Mouse (Mus musculus) embryonic fibroblast, embryonic 13.5 days (primary cell): ENCODE measurements at regions not wholly inside any gene's neighbourhood (a gene's known extent, or its start where the extent isn't known, plus 50 kb on each side); places are given as distances from the start of the nearest gene placed in this dataset.

ENCODE experiments used
- CTCF ChIP-seq: IDR thresholded peaks from 2 replicates; pipeline ENCODE4 v1.5.1; 2011; ENCODE audit warnings: mild to moderate bottlenecking, control low read depth, low read length, moderate library complexity, borderline replicate concordance; ENCODE audit not compliant: insufficient read depth
- POLR2A ChIP-seq: IDR thresholded peaks from 2 replicates; pipeline ENCODE4 v1.6.1; 2011; ENCODE audit warnings: low read depth, mild to moderate bottlenecking, control low read depth, low read length, moderate library complexity

- TF ChIP-seq POLR2A (no peak), CTCF (no peak)
Measured at GRCm38 (mm10) chr10:24388229-24388628, 164.9 kb downstream of the Moxd1 start.
